Mouse (Mus musculus) hindbrain, embryonic 15.5 days (tissue): Measurements from ENCODE around the gene Dzank1. TPM values are rescaled to one million over a fixed set of nuclear protein-coding genes. Genes with fewer than 3 reads are reported as not detected.

ENCODE experiments used
- ATAC-seq: fragments of 200-750 bp; cut with Nextera tagmentation; 2 replicates; pipeline ENCODE4 v1.8.0; 2017; ENCODE audit warnings: low read depth, moderate number of reproducible peaks, moderate TSS enrichment; ENCODE audit not compliant: low FRiP score
- H3K27ac ChIP-seq: fragments of 300-500 bp; sonication (generic); replicated peaks from 2 replicates; pipeline ENCODE4 v1.5.1; 2015; ENCODE audit warnings: mild to moderate bottlenecking, inconsistent platforms
- H3K27me3 ChIP-seq: fragments of 300-500 bp; sonication (generic); 2 replicates; pipeline ENCODE4 v1.6.1; 2015; ENCODE audit warnings: control low read depth, inconsistent platforms
- H3K36me3 ChIP-seq: fragments of 300-500 bp; sonication (generic); 2 replicates; pipeline ENCODE4 v1.6.1; 2015; ENCODE audit warnings: control low read depth, inconsistent platforms
- H3K4me1 ChIP-seq: fragments of 300-500 bp; sonication (generic); replicated peaks from 2 replicates; pipeline ENCODE4 v1.6.1; 2015; ENCODE audit warnings: control low read depth, inconsistent platforms
- H3K4me2 ChIP-seq: fragments of 300-500 bp; sonication (generic); 2 replicates; pipeline ENCODE4 v1.6.1; 2015; ENCODE audit warnings: moderate library complexity, mild to moderate bottlenecking, inconsistent platforms
- H3K4me3 ChIP-seq: fragments of 300-500 bp; sonication (generic); 2 replicates; pipeline ENCODE4 v1.5.1; 2015; ENCODE audit warnings: mild to moderate bottlenecking, inconsistent platforms
- H3K9ac ChIP-seq: fragments of 300-500 bp; sonication (generic); 2 replicates; pipeline ENCODE4 v1.6.1; 2015; ENCODE audit warnings: inconsistent platforms
- H3K9me3 ChIP-seq: fragments of 300-500 bp; sonication (generic); 2 replicates; pipeline ENCODE4 v1.6.1; 2016; ENCODE audit warnings: control low read depth, inconsistent platforms
- WGBS: fragments of 180-500 bp; shearing (Covaris S2); methylation state at CpG from one replicate; pipeline ENCODE4 v1.1.7; 2015; 5-methylcytosine and 5-hydroxymethylcytosine counted together
- polyA plus RNA-seq: library from polyadenylated mRNA; unstranded; fragments of >200 nt; fragmentation: Nextera tagmentation; extraction: Ambion mirVana; gene quantifications from 2 replicates; pipeline ENCODE4 v1.2.1, GENCODE M21; 2015

Gene Dzank1
- polyA plus RNA-seq, 1 experiment from 2014 or later: 15.9 TPM

DNA sequence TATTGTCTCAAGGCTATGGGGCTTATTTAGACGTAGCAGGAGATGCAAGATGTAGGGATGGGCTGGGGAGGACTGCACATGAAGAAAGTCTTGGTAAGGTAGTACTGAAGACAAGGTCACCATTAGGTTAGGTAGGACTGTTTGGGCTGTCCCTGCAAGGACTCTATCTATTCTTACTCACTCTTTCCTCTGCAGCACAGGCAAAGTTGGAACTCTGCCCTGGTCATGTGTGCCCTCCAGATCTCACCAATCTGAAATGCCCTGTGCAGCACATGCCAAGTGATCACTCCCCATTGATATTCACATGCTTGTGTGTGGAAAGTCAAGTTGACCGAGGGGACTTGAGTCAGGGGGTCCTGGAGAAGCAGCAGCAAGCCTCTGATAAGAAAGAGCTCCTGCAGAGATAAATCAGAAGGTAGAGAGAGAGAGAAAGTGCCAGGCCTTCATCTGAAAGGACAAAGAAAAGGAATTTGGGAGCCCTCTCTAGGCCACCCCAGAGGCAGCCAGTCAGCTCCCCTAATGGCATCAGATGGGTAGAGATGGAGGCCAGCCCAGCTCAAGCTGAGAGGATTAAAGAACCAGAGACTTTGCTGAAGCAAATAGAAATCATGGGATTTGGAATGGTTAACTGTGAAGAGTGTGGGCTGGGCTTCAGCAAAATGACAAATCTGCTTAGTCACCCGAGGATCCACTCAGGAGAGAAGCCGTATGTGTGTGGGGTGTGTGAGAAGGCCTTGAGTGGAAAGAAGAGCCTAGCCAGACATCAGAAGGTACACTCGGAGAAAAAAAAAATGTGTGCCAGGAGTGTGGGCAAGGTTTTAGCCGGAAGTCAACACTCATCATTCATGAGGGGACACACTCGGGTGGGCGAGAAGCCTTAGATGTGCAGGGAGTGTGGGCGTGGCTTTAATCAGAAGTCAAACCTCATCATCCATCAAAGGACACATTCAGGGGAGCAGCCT is 62.1 kb downstream of the Dzank1 start:
- 76% methylated on average over 9 of the region's 9 CpGs for WGBS
- H3K36me3 ChIP-seq: peaks cover 8% of the 10 kb centered on the region

DNA sequence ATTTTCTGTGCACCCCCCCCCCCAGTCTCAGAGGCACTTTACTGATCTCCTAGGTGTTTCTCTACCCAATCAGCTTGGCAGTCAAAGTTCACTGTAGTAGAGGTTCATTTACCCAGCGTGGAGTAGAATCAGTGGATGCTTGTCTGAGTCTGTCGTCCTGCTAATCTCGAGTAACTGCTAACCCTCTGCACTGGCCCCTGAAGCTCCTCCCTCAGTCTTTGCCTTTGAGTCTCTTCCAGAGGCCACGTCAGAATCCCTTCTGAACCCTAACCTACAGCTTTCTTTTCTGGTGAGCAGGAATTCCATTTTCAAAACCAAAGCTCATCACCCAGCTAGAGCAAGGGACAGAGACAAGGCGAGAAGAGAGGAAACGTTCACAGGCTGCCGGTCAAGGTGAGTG is 63.0 kb downstream of the Dzank1 start:
- ATAC-seq: no peak
- Histone ChIP-seq H3K4me2 (no peak overlapping the region), H3K36me3 (peaks cover 3% of the 10 kb centered on the region; the same call in 1 of the 2 replicates), H3K4me1 (peaks cover 7% of the 10 kb centered on the region), H3K4me3 (no peak overlapping the region), H3K9me3 (no peaks in the 10 kb centered on the region), H3K27me3 (no peaks in the 10 kb centered on the region), H3K27ac (no peak overlapping the region), H3K9ac (no peak overlapping the region)
- WGBS: 69% methylated on average over 7 of the region's 7 CpGs

More for the DNA sequence above, 62.1 kb downstream of the Dzank1 start:
- Histone ChIP-seq H3K27me3 (no peaks in the 10 kb centered on the region), H3K4me2 (no peak overlapping the region), H3K4me3 (no peak overlapping the region), H3K4me1 (no peaks in the 10 kb centered on the region), H3K9me3 (no peaks in the 10 kb centered on the region), H3K27ac (no peak overlapping the region), H3K9ac (no peak overlapping the region)
- ATAC-seq: no peak

DNA sequence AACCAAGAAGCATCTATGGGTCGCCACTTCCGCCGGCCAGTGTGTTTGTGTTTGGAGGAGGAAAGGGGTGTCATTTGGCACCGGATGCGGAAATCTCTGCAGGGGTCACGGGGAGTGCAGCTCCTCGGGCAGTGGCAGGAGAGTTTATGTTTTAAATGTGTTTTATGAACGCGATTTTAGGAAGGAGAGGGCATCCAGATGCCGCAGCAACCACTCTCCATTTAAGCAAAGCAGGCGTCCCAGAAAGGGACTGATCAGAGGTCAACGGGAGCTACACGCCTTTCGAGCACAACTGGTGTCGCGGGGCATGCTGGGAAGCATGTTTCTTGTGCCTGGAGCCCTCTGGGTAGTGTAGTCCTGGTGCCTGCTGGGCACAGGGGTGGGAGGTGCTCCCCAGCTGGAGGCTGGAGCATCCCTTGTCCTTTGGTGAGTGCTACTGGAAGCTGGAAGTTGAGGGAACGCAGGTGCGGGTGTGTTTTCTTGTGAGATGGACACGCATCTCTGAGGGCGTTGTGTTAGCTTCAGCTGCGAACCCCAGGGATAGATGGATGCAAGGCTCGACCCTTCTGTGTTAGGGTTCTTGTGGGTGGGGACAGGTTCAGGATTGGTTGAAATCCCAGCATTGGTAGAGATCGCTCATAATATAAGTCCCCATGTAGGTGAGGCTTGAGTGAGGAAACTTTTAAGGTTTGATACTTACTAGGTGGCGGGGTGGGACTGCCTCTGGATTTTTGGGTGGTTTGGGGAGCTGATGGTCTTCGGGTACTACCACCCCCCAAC is 68.0 kb downstream of the Dzank1 start:
- no peaks in the 10 kb centered on the region for H3K36me3 ChIP-seq
- peak; percentile 99 for ATAC-seq
- WGBS: 8% methylated on average over 25 of the region's 25 CpGs
- H3K9me3 ChIP-seq: no peaks in the 10 kb centered on the region
- H3K4me2 ChIP-seq: peak overlapping the region; percentile 69
- peak overlapping the region; percentile 53 for H3K4me3 ChIP-seq
- peaks cover 15% of the 10 kb centered on the region for H3K27me3 ChIP-seq
- H3K27ac ChIP-seq: peak overlapping the region; percentile 83
- H3K9ac ChIP-seq: peak overlapping the region; percentile 52
- peaks cover 12% of the 10 kb centered on the region for H3K4me1 ChIP-seq

DNA sequence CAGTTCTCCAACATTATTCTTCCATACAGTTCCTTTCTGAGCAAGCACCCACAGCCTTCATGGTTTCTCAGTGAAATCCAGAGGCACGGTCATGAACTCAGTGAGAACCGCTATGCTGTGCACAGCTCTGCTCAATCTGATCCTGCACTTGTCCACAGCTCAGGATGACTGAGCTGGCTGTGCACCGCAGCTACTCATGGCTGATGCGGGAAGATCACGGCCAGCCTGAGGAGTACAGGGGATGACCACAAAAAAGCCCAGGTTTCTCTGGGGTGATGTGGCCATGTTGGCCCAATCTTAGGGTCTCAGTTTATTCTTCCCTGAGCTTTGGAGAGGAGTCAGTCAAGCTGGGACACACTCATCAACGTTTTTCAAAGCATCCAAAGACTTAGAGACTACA is 68.9 kb downstream of the Dzank1 start:
- Histone ChIP-seq H3K36me3 (no peaks in the 10 kb centered on the region), H3K4me3 (peak overlapping the region; percentile 53), H3K27ac (peak overlapping the region; percentile 83; the same call in 1 of the 2 replicates), H3K4me2 (peak overlapping the region; percentile 69), H3K27me3 (peaks cover 20% of the 10 kb centered on the region), H3K9ac (peak overlapping the region; percentile 52; the same call in 1 of the 2 replicates), H3K4me1 (peaks cover 12% of the 10 kb centered on the region), H3K9me3 (no peaks in the 10 kb centered on the region)
- WGBS: 73% methylated on average over 6 of the region's 6 CpGs
- ATAC-seq: no peak

- ATAC-seq: peak; percentile 61; the same call in 1 of the 2 replicates
- H3K4me2 ChIP-seq: no peak overlapping the region
- H3K27me3 ChIP-seq: peaks cover 17% of the 10 kb centered on the region
- no peaks in the 10 kb centered on the region for H3K36me3 ChIP-seq
- no peak overlapping the region for H3K4me3 ChIP-seq
- H3K4me1 ChIP-seq: no peaks in the 10 kb centered on the region
- no peak overlapping the region for H3K9ac ChIP-seq
- WGBS: 16% methylated on average over 8 of the region's 8 CpGs
- H3K27ac ChIP-seq: no peak overlapping the region
- H3K9me3 ChIP-seq: no peaks in the 10 kb centered on the region
Measured at GRCm38 (mm10) chr2:144452364-144453008, 74.7 kb downstream of the Dzank1 start.

- no peak for ATAC-seq
- 82% methylated on average over 2 of the region's 2 CpGs for WGBS
- H3K4me3 ChIP-seq: no peak overlapping the region
- no peaks in the 10 kb centered on the region for H3K9me3 ChIP-seq
- no peak overlapping the region for H3K27ac ChIP-seq
- H3K4me1 ChIP-seq: no peaks in the 10 kb centered on the region
- 0 out of 2 replicates have a peak, but pooled peaks cover 5% of the 10 kb centered on the region for H3K27me3 ChIP-seq
- no peaks in the 10 kb centered on the region for H3K36me3 ChIP-seq
- H3K4me2 ChIP-seq: no peak overlapping the region
- no peak overlapping the region for H3K9ac ChIP-seq
Measured at GRCm38 (mm10) chr2:144450378-144450777, 76.8 kb downstream of the Dzank1 start.

GRCm38 (mm10) chr2:144446360-144446999 is 80.7 kb downstream of the Dzank1 start:
- Histone ChIP-seq H3K9me3 (no peaks in the 10 kb centered on the region), H3K4me1 (no peaks in the 10 kb centered on the region), H3K4me2 (no peak overlapping the region), H3K4me3 (no peak overlapping the region), H3K27me3 (no peaks in the 10 kb centered on the region), H3K36me3 (no peaks in the 10 kb centered on the region), H3K9ac (no peak overlapping the region), H3K27ac (no peak overlapping the region)
- WGBS: 81% methylated on average over 7 of the region's 7 CpGs
- ATAC-seq: no peak

DNA sequence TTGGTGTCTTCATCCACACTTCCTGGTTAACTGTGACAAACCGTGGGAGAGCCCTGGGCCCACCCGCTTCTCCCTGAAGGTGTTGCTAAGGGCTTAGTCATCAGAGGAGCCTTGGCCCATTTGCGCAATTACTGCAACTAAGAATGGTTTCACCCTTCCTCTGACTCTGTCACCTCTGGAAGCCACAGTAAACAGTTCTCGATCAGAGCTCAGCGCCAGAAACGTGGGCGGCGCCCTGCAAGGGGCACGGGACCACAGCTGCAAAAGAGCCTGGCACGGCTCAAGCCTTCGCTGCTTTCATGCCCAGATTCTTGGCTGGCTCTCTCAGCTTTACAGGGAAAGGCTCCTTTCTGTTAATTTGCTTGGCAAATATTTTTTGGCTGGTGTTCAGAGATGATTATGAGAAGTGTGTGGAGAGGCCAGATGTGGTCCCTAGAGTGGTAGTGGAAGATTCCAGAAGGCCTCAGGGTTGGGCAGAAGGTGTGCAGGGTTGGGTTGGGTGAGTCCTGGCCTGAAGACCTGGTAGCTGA is 85.8 kb downstream of the Dzank1 start:
- Histone ChIP-seq H3K9ac (no peak overlapping the region), H3K4me2 (no peak overlapping the region), H3K4me1 (no peaks in the 10 kb centered on the region), H3K27ac (no peak overlapping the region), H3K9me3 (no peaks in the 10 kb centered on the region), H3K36me3 (no peaks in the 10 kb centered on the region), H3K27me3 (no peaks in the 10 kb centered on the region), H3K4me3 (no peak overlapping the region)
- 79% methylated on average over 11 of the region's 11 CpGs for WGBS
- peak; percentile 54; the same call in 1 of the 2 replicates for ATAC-seq

GRCm38 (mm10) chr2:144439191-144439700 is 88.0 kb downstream of the Dzank1 start:
- no peak overlapping the region for H3K9ac ChIP-seq
- H3K4me2 ChIP-seq: no peak overlapping the region
- H3K4me3 ChIP-seq: no peak overlapping the region
- no peak overlapping the region for H3K27ac ChIP-seq
- no peaks in the 10 kb centered on the region for H3K9me3 ChIP-seq
- no peaks in the 10 kb centered on the region for H3K36me3 ChIP-seq
- no peak for ATAC-seq
- WGBS: 79% methylated on average over 3 of the region's 3 CpGs
- no peaks in the 10 kb centered on the region for H3K4me1 ChIP-seq
- no peaks in the 10 kb centered on the region for H3K27me3 ChIP-seq

DNA sequence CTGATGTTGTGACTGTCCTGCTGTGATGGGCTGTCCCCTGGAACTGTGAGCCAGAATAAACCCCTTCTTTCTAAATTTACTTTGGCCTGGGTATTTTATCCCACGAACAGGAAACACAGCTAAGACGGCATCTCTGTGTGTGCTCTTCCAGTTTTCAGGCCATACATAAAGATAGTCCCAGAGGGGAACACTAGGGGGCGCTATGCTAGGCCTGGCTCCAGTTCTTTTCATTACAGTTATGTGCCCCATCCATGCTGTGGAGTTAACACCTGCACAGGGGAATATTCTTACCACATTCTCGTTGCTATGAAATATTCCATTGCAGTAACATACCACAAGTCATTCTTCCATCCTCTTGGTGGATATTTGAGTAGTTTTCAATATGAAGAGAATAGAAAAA is 88.8 kb downstream of the Dzank1 start:
- Histone ChIP-seq H3K9me3 (no peaks in the 10 kb centered on the region), H3K4me1 (no peaks in the 10 kb centered on the region), H3K4me2 (no peak overlapping the region), H3K9ac (no peak overlapping the region), H3K36me3 (no peaks in the 10 kb centered on the region), H3K27me3 (no peaks in the 10 kb centered on the region), H3K4me3 (no peak overlapping the region), H3K27ac (no peak overlapping the region)
- no peak for ATAC-seq
- 62% methylated on average over 4 of the region's 4 CpGs for WGBS

DNA sequence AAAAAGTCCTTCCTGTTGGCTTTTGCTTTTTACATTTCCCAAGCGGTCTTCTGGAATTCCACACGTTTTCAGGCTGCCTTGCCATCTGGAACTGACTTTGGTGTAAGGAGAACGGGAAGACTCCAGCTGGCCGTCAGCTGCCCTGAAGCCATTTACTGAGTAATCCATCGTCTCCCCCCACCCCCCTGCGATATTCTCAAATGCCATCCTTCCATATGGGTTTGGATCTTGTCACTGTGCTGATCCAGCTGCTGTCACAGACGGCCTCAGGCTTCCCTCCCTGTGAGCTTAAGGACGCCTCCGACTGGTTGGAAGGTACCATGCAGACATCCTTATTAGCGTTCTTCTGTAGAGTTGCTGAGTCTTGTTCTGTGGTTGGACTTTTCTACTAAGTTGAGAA is 91.5 kb downstream of the Dzank1 start:
- Histone ChIP-seq H3K4me1 (no peaks in the 10 kb centered on the region), H3K36me3 (no peaks in the 10 kb centered on the region), H3K9me3 (no peaks in the 10 kb centered on the region), H3K9ac (no peak overlapping the region), H3K27me3 (no peaks in the 10 kb centered on the region), H3K4me3 (no peak overlapping the region), H3K4me2 (no peak overlapping the region), H3K27ac (no peak overlapping the region)
- 65% methylated on average over 10 of the region's 10 CpGs for WGBS
- no peak for ATAC-seq
